Mouse (Mus musculus): ENCODE data around the gene Rhbdf1. TPM values are rescaled to one million over a fixed set of nuclear protein-coding genes. Genes with fewer than 3 reads are reported as not detected.
A peak's percentile ranks its signal among the peaks of the same experiment; 100 is the strongest.

Rhbdf1 gene
- total RNA-seq, 2 experiments from 2014 or later = not detected

- no peak for ATAC-seq (ENCODE audit: poor library complexity, severe bottlenecking)
These were observed 19.3 kb upstream of the Rhbdf1 start for GRCm38 (mm10) chr11:32241391-32241790.

GRCm38 (mm10) chr11:32238093-32238860, 16.2 kb upstream of the Rhbdf1 start:
- ATAC-seq (ENCODE audit: poor library complexity, severe bottlenecking) = peak; percentile 92

GRCm38 (mm10) chr11:32237411-32237795, 15.3 kb upstream of the Rhbdf1 start:
- no peak for ATAC-seq (ENCODE audit: poor library complexity, severe bottlenecking)

DNA sequence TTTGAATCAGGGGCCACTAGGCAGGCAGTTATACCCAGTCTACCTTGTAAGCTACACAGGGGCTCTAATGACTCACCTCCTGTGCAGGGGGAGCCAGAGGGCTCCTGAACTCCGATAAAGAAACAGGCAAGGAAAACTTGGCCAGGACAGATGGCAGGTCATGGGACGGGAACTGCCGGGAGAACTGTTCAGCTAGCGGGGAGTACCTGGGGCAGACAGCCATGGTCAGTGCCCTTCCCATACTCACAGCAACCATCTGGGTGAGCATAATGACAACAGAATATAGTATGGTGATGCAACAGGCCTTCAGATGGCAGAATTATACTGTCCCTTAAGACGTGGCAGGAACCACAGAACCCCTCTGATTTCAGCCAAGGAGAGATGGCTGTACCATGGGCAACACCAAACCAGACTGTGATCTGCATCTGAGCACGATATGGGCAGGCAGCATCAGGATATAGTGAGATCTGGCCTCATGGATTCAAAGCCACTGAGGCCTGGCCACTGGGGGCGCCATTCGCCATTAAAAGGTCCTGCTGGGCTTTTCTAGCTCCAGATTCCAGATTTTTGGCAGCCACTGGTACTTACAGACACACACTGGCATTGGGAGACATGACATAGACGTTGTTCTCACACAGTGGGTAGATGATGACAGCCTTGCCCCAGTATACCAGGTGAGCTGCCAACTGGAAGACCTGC, 14.8 kb upstream of the Rhbdf1 start:
- ATAC-seq (ENCODE audit: poor library complexity, severe bottlenecking) = no peak

DNA sequence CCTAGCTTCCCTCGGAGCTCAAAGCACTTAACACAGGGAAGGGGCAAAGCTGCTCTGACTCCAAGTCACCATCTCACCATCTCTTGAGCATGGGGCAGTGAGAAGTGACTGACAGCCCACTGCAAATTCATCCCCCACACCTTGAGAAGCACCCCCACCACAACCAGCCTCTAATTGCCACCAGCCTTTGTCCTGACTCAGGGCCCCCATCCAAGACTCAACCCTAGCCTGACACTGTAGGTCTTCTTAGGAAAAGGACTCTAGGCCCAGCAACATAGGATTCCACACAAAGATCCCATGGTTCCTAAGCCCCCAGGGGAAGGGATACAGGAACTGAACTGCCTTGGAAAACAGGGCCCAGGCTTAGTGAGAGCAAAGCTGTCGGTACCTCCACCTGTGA, 14.0 kb upstream of the Rhbdf1 start:
- no peak for ATAC-seq (ENCODE audit: poor library complexity, severe bottlenecking)

GRCm38 (mm10) chr11:32235646-32236045, 13.5 kb upstream of the Rhbdf1 start:
- ATAC-seq (ENCODE audit: poor library complexity, severe bottlenecking) = no peak

DNA sequence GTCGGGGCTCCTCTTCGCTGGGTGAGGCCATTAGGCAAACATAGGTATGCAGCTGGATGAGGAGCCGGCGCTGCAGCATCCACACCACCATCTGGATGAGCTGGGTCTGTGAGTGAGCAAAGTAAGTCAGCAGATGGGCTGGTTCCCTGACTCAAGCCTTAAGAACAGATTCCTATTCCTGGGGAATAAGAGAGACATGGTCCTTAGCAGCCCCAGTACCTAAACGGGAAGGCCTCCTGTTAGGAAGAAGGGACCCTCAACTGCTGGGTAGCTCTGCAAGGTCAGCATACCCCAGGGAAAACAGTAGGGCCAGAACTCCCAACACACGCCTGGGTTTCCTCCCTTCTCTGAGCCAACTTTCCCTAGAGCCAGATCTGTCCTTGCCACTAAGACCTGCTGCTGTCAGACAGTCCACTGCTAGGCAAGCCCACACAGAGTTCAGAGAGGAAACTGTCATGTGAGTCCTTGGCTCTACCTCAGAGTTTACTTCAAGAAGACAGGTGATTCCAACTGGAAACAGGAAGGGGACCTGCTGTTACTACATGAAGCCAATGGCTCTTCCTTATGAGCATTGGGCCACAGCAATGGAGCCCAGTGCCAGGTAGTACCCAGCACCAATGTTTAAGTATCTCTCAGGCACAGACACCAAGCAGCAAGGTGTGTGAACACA, 12.9 kb upstream of the Rhbdf1 start:
- no peak for ATAC-seq (ENCODE audit: poor library complexity, severe bottlenecking)

GRCm38 (mm10) chr11:32233895-32234294, 11.8 kb upstream of the Rhbdf1 start:
- no peak for ATAC-seq (ENCODE audit: poor library complexity, severe bottlenecking)

DNA sequence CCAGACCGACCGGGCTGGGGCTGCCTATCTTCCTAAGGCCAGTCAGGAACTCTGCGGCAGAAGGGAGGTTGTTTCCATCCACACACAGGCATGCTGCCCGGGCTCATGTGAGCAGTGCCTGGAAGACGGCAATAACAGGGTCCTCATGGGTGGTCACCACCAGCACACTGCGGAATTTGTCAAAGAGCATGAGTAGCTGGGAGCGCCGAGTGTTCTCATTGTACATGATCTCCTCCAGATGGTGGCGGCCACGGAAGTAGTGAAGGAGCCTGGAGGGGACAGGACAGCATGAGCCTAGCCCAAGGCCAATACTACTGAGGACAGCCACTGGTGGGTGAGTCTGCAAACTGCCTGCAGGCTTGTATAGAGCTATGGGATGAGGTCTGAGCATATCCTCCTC, 10.7 kb upstream of the Rhbdf1 start:
- ATAC-seq (ENCODE audit: poor library complexity, severe bottlenecking) = no peak

DNA sequence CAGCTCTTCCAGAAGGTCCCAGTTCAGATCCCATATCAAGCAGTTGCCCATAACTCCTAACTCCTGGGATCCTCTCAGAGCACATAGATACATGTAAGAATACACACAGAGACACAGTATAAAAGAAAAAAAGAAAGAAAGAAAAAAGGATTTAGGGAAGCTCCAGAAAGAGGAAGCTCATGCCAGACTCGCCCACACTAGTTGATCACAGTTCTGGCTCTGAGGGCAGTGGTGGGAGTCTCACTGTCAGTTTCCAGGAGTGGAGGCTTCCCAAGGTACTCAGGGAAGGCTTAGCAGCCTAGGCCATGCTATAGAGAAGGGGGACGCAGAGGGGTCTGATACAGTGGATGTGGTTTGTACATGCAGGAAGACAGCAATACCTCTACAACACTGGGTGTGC, 9.0 kb upstream of the Rhbdf1 start:
- ATAC-seq (ENCODE audit: poor library complexity, severe bottlenecking) = no peak

- ATAC-seq (ENCODE audit: poor library complexity, severe bottlenecking) = no peak
These were observed 8.1 kb upstream of the Rhbdf1 start for GRCm38 (mm10) chr11:32230220-32230619.

GRCm38 (mm10) chr11:32228292-32228845, 6.3 kb upstream of the Rhbdf1 start:
- ATAC-seq (ENCODE audit: poor library complexity, severe bottlenecking) = no peak

GRCm38 (mm10) chr11:32227555-32227954, 5.5 kb upstream of the Rhbdf1 start:
- no peak for ATAC-seq (ENCODE audit: poor library complexity, severe bottlenecking)

GRCm38 (mm10) chr11:32227041-32227440, 4.9 kb upstream of the Rhbdf1 start:
- ATAC-seq (ENCODE audit: poor library complexity, severe bottlenecking) = no peak

DNA sequence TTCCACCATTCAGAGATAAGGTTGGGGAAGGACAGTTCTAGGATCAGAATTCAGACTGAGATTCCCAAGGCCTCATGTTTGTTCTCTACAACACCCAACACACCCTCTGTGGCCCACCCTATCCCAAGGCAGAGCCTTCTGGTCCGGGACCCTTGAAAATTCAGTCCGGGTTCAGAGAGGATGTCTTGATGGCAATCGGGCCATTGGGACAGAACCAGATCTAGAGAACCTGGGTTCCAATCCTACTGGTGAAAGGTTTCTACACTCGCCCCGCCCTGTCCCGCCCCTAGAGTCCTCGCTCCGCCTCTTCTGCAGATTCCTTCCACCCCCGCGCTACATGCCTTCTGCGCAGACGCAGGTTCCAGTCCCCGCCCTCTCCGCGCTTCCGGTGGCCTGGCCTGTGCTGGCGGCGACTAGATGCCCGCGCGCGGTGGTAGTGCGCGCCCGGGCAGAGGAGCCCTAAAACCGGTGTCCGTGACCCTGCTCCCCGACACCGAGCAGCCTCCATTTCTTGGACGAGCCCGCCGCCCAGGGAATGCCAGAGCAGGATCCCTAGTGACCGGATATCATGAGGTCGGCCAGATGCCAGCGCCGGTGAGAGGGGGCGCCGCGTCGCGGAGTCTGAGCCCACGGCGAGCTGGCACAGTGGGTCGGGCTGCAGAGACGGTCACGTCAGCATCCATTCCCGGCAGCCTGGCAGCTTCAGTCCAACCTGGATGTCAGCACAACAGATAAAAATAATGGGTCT, 4.2 kb upstream of the Rhbdf1 start, which contains the start of gene Mpg:
Mpg (plus strand) TSS at position 382 of the 748 bp plus-strand sequence.
- ATAC-seq (ENCODE audit: poor library complexity, severe bottlenecking) = peak; percentile 87

- no peak for ATAC-seq (ENCODE audit: poor library complexity, severe bottlenecking)
These were observed 3.4 kb upstream of the Rhbdf1 start for GRCm38 (mm10) chr11:32225222-32226104.

DNA sequence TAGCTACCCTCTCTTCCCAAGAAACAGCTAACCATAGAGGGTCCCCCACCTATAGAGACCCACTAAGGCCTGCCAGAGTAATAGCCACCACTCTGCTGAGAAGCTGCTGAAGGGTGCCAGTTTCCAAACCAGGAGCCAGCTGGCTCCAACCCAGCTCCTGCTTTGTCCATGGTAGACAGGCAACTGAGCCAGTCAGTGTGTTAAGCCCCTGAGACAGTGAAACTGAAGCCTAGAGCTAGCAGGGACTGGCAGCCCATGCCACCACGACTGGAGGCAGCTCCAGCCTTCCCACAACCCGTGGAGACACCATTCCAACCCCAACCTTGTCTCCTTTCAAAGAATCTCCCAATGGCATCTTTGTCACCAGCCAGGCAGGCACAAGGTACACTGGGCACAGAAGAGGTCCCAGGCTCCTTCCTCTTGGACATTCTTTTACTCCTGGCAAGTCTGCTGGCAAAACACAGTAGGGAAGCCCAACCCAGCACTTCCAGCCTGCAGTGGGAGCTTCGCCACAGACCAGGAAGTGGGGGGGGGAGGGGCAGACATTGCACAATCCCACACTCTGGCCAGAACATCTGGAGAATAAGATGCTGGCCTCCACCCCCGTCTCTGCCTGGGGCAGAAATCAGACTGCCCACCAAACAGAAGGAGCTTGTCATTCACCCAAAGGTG, 2.5 kb upstream of the Rhbdf1 start:
- ATAC-seq (ENCODE audit: poor library complexity, severe bottlenecking) = peak; percentile 18; the same call in 1 of the 2 replicates

GRCm38 (mm10) chr11:32223297-32223967, 1.3 kb upstream of the Rhbdf1 start:
- no peak for ATAC-seq (ENCODE audit: poor library complexity, severe bottlenecking)

Data from megakaryocyte, adult 5-6 weeks (primary cell).